Mouse (Mus musculus): ENCODE results near the gene Syt7. TPM values are rescaled to one million over a fixed set of nuclear protein-coding genes. Genes with fewer than 3 reads are reported as not detected.

Gene Syt7
- polyA plus RNA-seq, 1 experiment = 0.35 TPM

GRCm38 (mm10) chr19:10354830-10355229, 34.1 kb upstream of the Syt7 start:
- Histone ChIP-seq H3K4me1 (ENCODE audit: control insufficient read depth, insufficient read depth, low read length) (no peaks in the 10 kb centered on the region), H3K27ac (ENCODE audit: insufficient read depth, low read length) (no peak overlapping the region), H3K4me3 (ENCODE audit: insufficient read depth, low read length) (no peak overlapping the region)
- TF ChIP-seq CTCF (IDR thresholded peaks at IDR 0.05; ENCODE audit: borderline replicate concordance, insufficient read depth, low read length) (no peak), POLR2A (IDR thresholded peaks at IDR 0.05; ENCODE audit: low read depth, low read length) (no peak)

- Histone ChIP-seq H3K27ac (ENCODE audit: insufficient read depth, low read length) (no peak overlapping the region), H3K4me1 (ENCODE audit: control insufficient read depth, insufficient read depth, low read length) (no peaks in the 10 kb centered on the region), H3K4me3 (ENCODE audit: insufficient read depth, low read length) (no peak overlapping the region)
- no peak for TF ChIP-seq CTCF (IDR thresholded peaks at IDR 0.05; ENCODE audit: borderline replicate concordance, insufficient read depth, low read length)
- no peak for TF ChIP-seq POLR2A (IDR thresholded peaks at IDR 0.05; ENCODE audit: low read depth, low read length)
These were observed 31.9 kb upstream of the Syt7 start for GRCm38 (mm10) chr19:10356845-10357503.

GRCm38 (mm10) chr19:10359105-10359946, 29.6 kb upstream of the Syt7 start:
- H3K27ac ChIP-seq (ENCODE audit: insufficient read depth, low read length) = no peak overlapping the region
- H3K4me3 ChIP-seq (ENCODE audit: insufficient read depth, low read length) = no peak overlapping the region
- TF ChIP-seq CTCF (IDR thresholded peaks at IDR 0.05; ENCODE audit: borderline replicate concordance, insufficient read depth, low read length) = no peak
- H3K4me1 ChIP-seq (ENCODE audit: control insufficient read depth, insufficient read depth, low read length) = no peaks in the 10 kb centered on the region

GRCm38 (mm10) chr19:10362473-10363129, 26.3 kb upstream of the Syt7 start:
- Histone ChIP-seq H3K4me3 (ENCODE audit: insufficient read depth, low read length) (no peak overlapping the region), H3K27ac (ENCODE audit: insufficient read depth, low read length) (no peak overlapping the region), H3K4me1 (ENCODE audit: control insufficient read depth, insufficient read depth, low read length) (no peaks in the 10 kb centered on the region)
- TF ChIP-seq CTCF (IDR thresholded peaks at IDR 0.05; ENCODE audit: borderline replicate concordance, insufficient read depth, low read length) (no peak), POLR2A (IDR thresholded peaks at IDR 0.05; ENCODE audit: low read depth, low read length) (no peak)

GRCm38 (mm10) chr19:10363869-10364268, 25.0 kb upstream of the Syt7 start:
- TF ChIP-seq POLR2A (IDR thresholded peaks at IDR 0.05; ENCODE audit: low read depth, low read length) (no peak), CTCF (IDR thresholded peaks at IDR 0.05; ENCODE audit: borderline replicate concordance, insufficient read depth, low read length) (no peak)
- no peaks in the 10 kb centered on the region for H3K4me1 ChIP-seq (ENCODE audit: control insufficient read depth, insufficient read depth, low read length)
- H3K27ac ChIP-seq (ENCODE audit: insufficient read depth, low read length) = no peak overlapping the region
- no peak overlapping the region for H3K4me3 ChIP-seq (ENCODE audit: insufficient read depth, low read length)

GRCm38 (mm10) chr19:10366116-10366845, 22.6 kb upstream of the Syt7 start:
- H3K27ac ChIP-seq (ENCODE audit: insufficient read depth, low read length) = no peak overlapping the region
- no peak for TF ChIP-seq POLR2A (IDR thresholded peaks at IDR 0.05; ENCODE audit: low read depth, low read length)
- no peak for TF ChIP-seq CTCF (IDR thresholded peaks at IDR 0.05; ENCODE audit: borderline replicate concordance, insufficient read depth, low read length)
- no peak overlapping the region for H3K4me3 ChIP-seq (ENCODE audit: insufficient read depth, low read length)
- H3K4me1 ChIP-seq (ENCODE audit: control insufficient read depth, insufficient read depth, low read length) = no peaks in the 10 kb centered on the region

- no peak overlapping the region for H3K27ac ChIP-seq (ENCODE audit: insufficient read depth, low read length)
- H3K4me1 ChIP-seq (ENCODE audit: control insufficient read depth, insufficient read depth, low read length) = no peaks in the 10 kb centered on the region
- H3K4me3 ChIP-seq (ENCODE audit: insufficient read depth, low read length) = no peak overlapping the region
- TF ChIP-seq CTCF (IDR thresholded peaks at IDR 0.05; ENCODE audit: borderline replicate concordance, insufficient read depth, low read length) (no peak), POLR2A (IDR thresholded peaks at IDR 0.05; ENCODE audit: low read depth, low read length) (no peak)
These were observed 21.1 kb upstream of the Syt7 start for GRCm38 (mm10) chr19:10367802-10368201.

- no peaks in the 10 kb centered on the region for H3K4me1 ChIP-seq (ENCODE audit: control insufficient read depth, insufficient read depth, low read length)
- no peak overlapping the region for H3K4me3 ChIP-seq (ENCODE audit: insufficient read depth, low read length)
- TF ChIP-seq CTCF (IDR thresholded peaks at IDR 0.05; ENCODE audit: borderline replicate concordance, insufficient read depth, low read length) (no peak), POLR2A (IDR thresholded peaks at IDR 0.05; ENCODE audit: low read depth, low read length) (no peak)
- no peak overlapping the region for H3K27ac ChIP-seq (ENCODE audit: insufficient read depth, low read length)
These were observed 19.0 kb upstream of the Syt7 start for GRCm38 (mm10) chr19:10369936-10370335.

GRCm38 (mm10) chr19:10373191-10373590, 15.7 kb upstream of the Syt7 start:
- Histone ChIP-seq H3K4me1 (ENCODE audit: control insufficient read depth, insufficient read depth, low read length) (no peaks in the 10 kb centered on the region), H3K4me3 (ENCODE audit: insufficient read depth, low read length) (no peak overlapping the region), H3K27ac (ENCODE audit: insufficient read depth, low read length) (no peak overlapping the region)
- TF ChIP-seq CTCF (IDR thresholded peaks at IDR 0.05; ENCODE audit: borderline replicate concordance, insufficient read depth, low read length) (no peak), POLR2A (IDR thresholded peaks at IDR 0.05; ENCODE audit: low read depth, low read length) (no peak)
